Mouse (Mus musculus) midbrain, embryonic 16.5 days (tissue): ENCODE data around the gene Atxn7l1. TPM values are rescaled to one million over a fixed set of nuclear protein-coding genes. Genes with fewer than 3 reads are reported as not detected.
A peak's percentile ranks its signal among the peaks of the same experiment; 100 is the strongest.

ENCODE experiments used
- ATAC-seq: fragments of 200-750 bp; cut with Nextera tagmentation; 2 replicates; pipeline ENCODE4 v1.8.0; 2017; ENCODE audit warnings: moderate TSS enrichment
- H3K27ac ChIP-seq: fragments of 300-500 bp; sonication (generic); 2 replicates; pipeline ENCODE4 v1.5.1; 2014; ENCODE audit warnings: mild to moderate bottlenecking, low read length, mixed read lengths
- H3K27me3 ChIP-seq: fragments of 300-500 bp; sonication (generic); 2 replicates; pipeline ENCODE4 v1.6.1; 2014; ENCODE audit warnings: low read depth, low read length, mixed read lengths; ENCODE audit not compliant: control insufficient read depth, insufficient read depth
- H3K36me3 ChIP-seq: fragments of 300-500 bp; sonication (generic); 2 replicates; pipeline ENCODE4 v1.6.1; 2014; ENCODE audit warnings: mild to moderate bottlenecking, low read length, moderate library complexity, mixed read lengths; ENCODE audit not compliant: control insufficient read depth, insufficient read depth
- H3K4me1 ChIP-seq: fragments of 300-500 bp; sonication (generic); 2 replicates; pipeline ENCODE4 v1.6.1; 2014; ENCODE audit warnings: mild to moderate bottlenecking, low read length, mixed read lengths; ENCODE audit not compliant: control insufficient read depth, insufficient read depth
- H3K4me2 ChIP-seq: fragments of 300-500 bp; sonication (generic); 2 replicates; pipeline ENCODE4 v1.6.1; 2014; ENCODE audit warnings: mild to moderate bottlenecking, low read length, mixed read lengths
- H3K4me3 ChIP-seq: fragments of 300-500 bp; sonication (generic); 2 replicates; pipeline ENCODE4 v1.5.1; 2014; ENCODE audit warnings: low read depth, mild to moderate bottlenecking, low read length, moderate library complexity, mixed read lengths
- H3K9ac ChIP-seq: fragments of 300-500 bp; sonication (generic); 2 replicates; pipeline ENCODE4 v1.6.1; 2014; ENCODE audit warnings: low read depth, low read length, mixed read lengths
- H3K9me3 ChIP-seq: fragments of 300-500 bp; sonication (generic); replicated peaks from 2 replicates; pipeline ENCODE4 v1.6.1; 2014; ENCODE audit warnings: mild to moderate bottlenecking, low read length, mixed read lengths; ENCODE audit not compliant: control insufficient read depth, poor library complexity, severe bottlenecking
- WGBS: fragments of 180-500 bp; shearing (Covaris S2); extraction: QIAGEN DNeasy Blood & Tissue Kit; methylation state at CpG from one replicate; pipeline ENCODE4 v1.1.7; 2014; 5-methylcytosine and 5-hydroxymethylcytosine counted together
- polyA plus RNA-seq: library from polyadenylated mRNA; unstranded; fragments of >200 nt; fragmentation: Nextera tagmentation; extraction: Ambion mirVana; gene quantifications from 2 replicates; pipeline ENCODE4 v1.2.1, GENCODE M21; 2015

Gene Atxn7l1
- polyA plus RNA-seq, 1 experiment from 2014 or later, result 25.0 TPM

DNA sequence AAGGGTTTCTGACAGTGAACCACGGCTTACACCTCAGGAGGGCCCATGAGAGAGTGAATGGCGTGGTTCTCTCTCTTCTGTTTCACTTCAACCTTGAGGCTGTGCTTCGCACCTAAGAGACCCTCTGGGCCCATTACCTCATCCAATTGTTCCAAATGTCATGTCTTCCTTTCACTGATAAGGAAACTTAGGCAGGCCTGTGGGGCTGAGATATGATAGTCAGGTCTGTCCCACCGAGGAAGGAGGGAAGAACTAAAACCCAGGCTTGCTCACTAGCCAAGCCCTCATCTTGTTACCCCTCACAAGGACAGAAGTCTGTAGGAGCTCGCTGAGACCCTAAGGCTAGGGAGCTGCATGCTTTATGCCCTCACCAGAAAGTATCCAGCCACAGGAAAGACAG is 187.5 kb downstream of the Atxn7l1 start:
- Histone ChIP-seq H3K36me3 (no peaks in the 10 kb centered on the region), H3K27ac (no peak overlapping the region), H3K9ac (no peak overlapping the region), H3K27me3 (no peaks in the 10 kb centered on the region), H3K4me3 (no peak overlapping the region), H3K9me3 (no peaks in the 10 kb centered on the region), H3K4me2 (no peak overlapping the region), H3K4me1 (peaks cover 10% of the 10 kb centered on the region)
- no peak for ATAC-seq
- WGBS, result 76% methylated on average over 5 of the region's 5 CpGs

DNA sequence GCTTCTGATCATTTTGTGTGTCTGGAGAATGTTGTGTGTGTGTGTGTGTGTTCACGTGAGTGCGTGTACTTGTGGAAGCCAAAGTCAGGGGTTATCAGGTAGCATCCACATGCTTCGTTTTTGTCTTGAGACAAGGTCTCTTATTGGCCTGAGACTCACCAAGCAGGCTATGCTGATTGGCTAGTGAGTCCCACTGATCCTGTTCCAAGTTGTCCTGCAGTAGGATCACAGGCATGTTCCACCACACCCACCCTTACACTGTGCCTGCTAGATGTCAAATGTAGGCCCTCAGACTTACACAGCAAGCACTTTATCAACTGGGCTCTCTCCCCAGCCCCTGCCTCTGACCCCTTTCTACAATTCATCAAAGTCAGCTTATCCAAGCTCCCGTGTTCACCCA is 187.9 kb downstream of the Atxn7l1 start:
- Histone ChIP-seq H3K4me1 (peaks cover 15% of the 10 kb centered on the region), H3K4me3 (no peak overlapping the region), H3K4me2 (no peak overlapping the region), H3K9ac (no peak overlapping the region), H3K27me3 (no peaks in the 10 kb centered on the region), H3K36me3 (no peaks in the 10 kb centered on the region), H3K27ac (no peak overlapping the region), H3K9me3 (no peaks in the 10 kb centered on the region)
- 82% methylated on average over 4 of the region's 4 CpGs for WGBS
- ATAC-seq, result no peak

DNA sequence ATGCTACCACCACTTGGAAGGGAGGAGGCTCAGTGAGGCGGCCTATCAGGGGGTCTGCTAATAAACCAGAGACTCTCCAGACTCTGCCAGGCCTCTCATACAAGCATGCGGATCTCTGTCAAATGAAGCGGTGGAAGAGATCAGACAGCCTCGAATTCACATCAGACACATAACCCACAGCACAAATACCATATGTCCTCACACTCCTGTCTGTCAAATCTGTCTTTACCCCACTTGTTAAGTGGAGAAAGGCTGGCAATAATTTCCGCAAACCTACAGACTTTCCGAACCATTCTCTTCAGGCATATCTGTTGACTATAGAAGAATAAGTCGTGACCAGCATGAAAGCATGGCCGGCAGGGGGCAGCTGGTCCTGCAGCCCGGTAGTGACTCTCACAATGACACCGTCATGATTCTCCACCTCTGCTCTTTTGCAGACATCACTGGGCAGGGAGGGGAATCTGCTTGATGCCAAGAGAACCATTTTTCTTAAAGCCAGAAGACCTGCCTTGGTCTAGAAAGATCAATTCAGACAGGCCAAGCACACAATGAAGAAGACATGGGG is 189.2 kb downstream of the Atxn7l1 start:
- Histone ChIP-seq H3K9me3 (no peaks in the 10 kb centered on the region), H3K4me3 (no peak overlapping the region), H3K27me3 (no peaks in the 10 kb centered on the region), H3K27ac (no peak overlapping the region; the same call in 1 of the 2 replicates), H3K4me2 (no peak overlapping the region), H3K9ac (no peak overlapping the region), H3K36me3 (no peaks in the 10 kb centered on the region), H3K4me1 (peaks cover 26% of the 10 kb centered on the region)
- ATAC-seq, result no peak
- WGBS, result 47% methylated on average over 10 of the region's 10 CpGs

- H3K36me3 ChIP-seq, result no peaks in the 10 kb centered on the region
- no peaks in the 10 kb centered on the region for H3K27me3 ChIP-seq
- no peak overlapping the region for H3K4me3 ChIP-seq
- no peak overlapping the region; the same call in 1 of the 2 replicates for H3K27ac ChIP-seq
- H3K4me2 ChIP-seq, result no peak overlapping the region
- no peak for ATAC-seq
- 26% methylated on average over 4 of the region's 4 CpGs for WGBS
- H3K4me1 ChIP-seq, result peaks cover 30% of the 10 kb centered on the region
- H3K9ac ChIP-seq, result no peak overlapping the region
- H3K9me3 ChIP-seq, result no peaks in the 10 kb centered on the region
These were observed 189.8 kb downstream of the Atxn7l1 start for GRCm38 (mm10) chr12:33337289-33337688.

DNA sequence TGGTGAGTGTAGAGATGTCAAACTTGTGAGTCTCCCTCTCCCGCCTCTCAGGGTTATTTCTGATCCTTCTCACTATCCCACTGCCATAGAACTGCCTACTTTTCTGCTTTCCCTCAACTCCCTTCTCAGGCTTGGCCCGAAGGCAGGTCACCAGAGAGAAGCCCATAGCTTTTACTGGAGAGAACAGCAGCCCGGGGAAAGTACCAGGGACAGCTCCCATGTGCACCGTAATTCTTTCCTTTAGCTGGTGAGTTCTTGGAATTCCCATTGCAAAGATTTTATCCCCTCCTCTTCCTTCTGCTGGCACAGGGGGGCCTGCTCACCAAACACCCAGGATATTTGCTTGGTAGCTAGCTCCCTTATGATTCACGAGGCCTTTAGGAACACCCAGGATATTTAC is 190.7 kb downstream of the Atxn7l1 start:
- H3K36me3 ChIP-seq, result no peaks in the 10 kb centered on the region
- no peak overlapping the region for H3K4me3 ChIP-seq
- no peak for ATAC-seq
- no peak overlapping the region for H3K9ac ChIP-seq
- H3K9me3 ChIP-seq, result no peaks in the 10 kb centered on the region
- peaks cover 23% of the 10 kb centered on the region for H3K4me1 ChIP-seq
- H3K27me3 ChIP-seq, result no peaks in the 10 kb centered on the region
- 36% methylated on average over 5 of the region's 5 CpGs for WGBS
- H3K27ac ChIP-seq, result no peak overlapping the region
- H3K4me2 ChIP-seq, result no peak overlapping the region

DNA sequence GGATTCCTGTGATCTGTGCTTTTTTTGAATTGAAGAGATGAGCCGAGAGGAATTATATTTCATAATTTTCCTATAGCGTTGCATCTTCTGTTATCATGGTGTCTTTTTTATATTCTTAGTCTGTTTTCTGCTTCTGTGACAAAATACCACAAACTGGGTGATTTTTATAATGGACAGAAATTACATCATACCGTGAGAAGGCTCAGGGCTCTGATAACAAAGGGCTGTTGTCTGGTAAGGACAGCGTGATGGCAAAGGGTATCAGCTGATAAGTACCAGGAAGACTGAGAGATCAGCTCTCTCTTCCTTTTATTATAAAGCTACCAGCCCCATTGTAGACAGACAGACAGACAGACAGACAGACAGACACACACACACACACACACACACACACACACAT is 192.3 kb downstream of the Atxn7l1 start:
- H3K4me3 ChIP-seq, result no peak overlapping the region
- H3K9ac ChIP-seq, result no peak overlapping the region
- H3K36me3 ChIP-seq, result no peaks in the 10 kb centered on the region
- no peaks in the 10 kb centered on the region for H3K9me3 ChIP-seq
- H3K4me2 ChIP-seq, result no peak overlapping the region
- H3K4me1 ChIP-seq, result peaks cover 26% of the 10 kb centered on the region
- no peak overlapping the region for H3K27ac ChIP-seq
- 69% methylated on average over 4 of the region's 4 CpGs for whole genome bisulfite sequencing
- H3K27me3 ChIP-seq, result no peaks in the 10 kb centered on the region
- ATAC-seq, result no peak

GRCm38 (mm10) chr12:33340698-33341097 is 193.2 kb downstream of the Atxn7l1 start:
- ATAC-seq, result peak; percentile 32
- peak overlapping the region; percentile 70 for H3K27ac ChIP-seq
- H3K9me3 ChIP-seq, result no peaks in the 10 kb centered on the region
- WGBS, result 57% methylated on average over 6 of the region's 6 CpGs
- H3K27me3 ChIP-seq, result no peaks in the 10 kb centered on the region
- no peaks in the 10 kb centered on the region for H3K36me3 ChIP-seq
- no peak overlapping the region for H3K4me3 ChIP-seq
- H3K9ac ChIP-seq, result no peak overlapping the region
- H3K4me1 ChIP-seq, result peaks cover 35% of the 10 kb centered on the region
- no peak overlapping the region for H3K4me2 ChIP-seq

DNA sequence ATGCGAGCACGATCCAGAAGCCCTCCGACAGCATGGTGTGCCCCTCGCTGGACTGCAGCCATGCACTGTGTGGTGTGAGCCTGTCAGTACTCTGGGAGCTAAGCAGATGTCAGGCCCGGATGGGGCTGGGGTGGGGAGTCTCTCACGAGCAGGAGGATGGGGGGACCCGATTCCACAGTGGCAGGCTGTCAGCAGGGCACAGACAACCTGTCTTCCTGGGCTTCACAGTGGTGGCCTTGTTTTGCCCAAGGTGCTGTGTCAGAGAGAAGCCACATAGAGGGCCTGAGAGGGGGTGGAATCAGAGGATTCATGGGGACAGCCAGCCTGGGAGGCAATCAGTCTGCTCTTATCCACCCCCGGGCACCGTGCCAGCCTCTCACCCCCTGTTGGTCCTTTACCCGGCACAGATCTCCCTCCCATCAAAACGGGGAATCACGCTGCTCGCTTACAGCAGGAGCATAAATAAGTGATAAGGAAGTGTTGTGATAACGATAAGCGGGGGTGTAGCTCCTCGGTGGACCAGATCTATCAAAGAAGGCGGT is 193.9 kb downstream of the Atxn7l1 start:
- no peak overlapping the region for H3K4me3 ChIP-seq
- peak; percentile 79 for ATAC-seq
- H3K9ac ChIP-seq, result peak overlapping the region; percentile 39
- no peaks in the 10 kb centered on the region for H3K9me3 ChIP-seq
- no peaks in the 10 kb centered on the region for H3K27me3 ChIP-seq
- H3K27ac ChIP-seq, result peak overlapping the region; percentile 70
- H3K4me1 ChIP-seq, result peaks cover 42% of the 10 kb centered on the region
- no peaks in the 10 kb centered on the region for H3K36me3 ChIP-seq
- H3K4me2 ChIP-seq, result peak overlapping the region; percentile 23; the same call in 1 of the 2 replicates
- 40% methylated on average over 17 of the region's 17 CpGs for whole genome bisulfite sequencing

GRCm38 (mm10) chr12:33344970-33345772 is 197.7 kb downstream of the Atxn7l1 start:
- ATAC-seq, result no peak
- H3K27ac ChIP-seq, result peak overlapping the region; percentile 70
- peak overlapping the region; percentile 14; the same call in 1 of the 2 replicates for H3K4me3 ChIP-seq
- peak overlapping the region; percentile 52 for H3K4me2 ChIP-seq
- H3K9ac ChIP-seq, result peak overlapping the region; percentile 47
- H3K27me3 ChIP-seq, result no peaks in the 10 kb centered on the region
- H3K9me3 ChIP-seq, result 0 out of 2 replicates have a peak, but pooled peaks cover 1% of the 10 kb centered on the region
- WGBS, result 6% methylated on average over 25 of the region's 25 CpGs
- no peaks in the 10 kb centered on the region for H3K36me3 ChIP-seq
- H3K4me1 ChIP-seq, result peaks cover 42% of the 10 kb centered on the region
